Mouse (Mus musculus) left cerebral cortex, postnatal 36 days (tissue): Measurements from ENCODE around the gene Adgrl4. TPM values are rescaled to one million over a fixed set of nuclear protein-coding genes. Genes with fewer than 3 reads are reported as not detected.

Source experiments
- DNase-seq, 2 experiments: peaks; one replicate each; pipeline ENCODE4 v3.0.0; 2021 to 2022; ENCODE audit warnings: low spot score in 2 of 2, mixed read lengths in 1 of 2
- intact Hi-C: fragments of 180-260 bp; cut with DNase I; formaldehyde crosslinking; loops from one replicate; pipeline ENCODE4 v1.15.1; 2025
- total RNA-seq, 2 experiments: library from RNA; stranded (reverse); gene quantifications; 2 replicates each; pipeline ENCODE4 v1.2.3; 2021

Adgrl4 gene
- total RNA-seq, 2 experiments from 2014 or later: 22.0 to 29.0 TPM

GRCm38 (mm10) chr3:151465215-151465614 is 27.5 kb downstream of the Adgrl4 start:
- intact Hi-C loops: no loop called here
- DNase-seq: no peak

- intact Hi-C loops: no loop called here
- no peak for DNase-seq
These were observed 51.2 kb downstream of the Adgrl4 start for GRCm38 (mm10) chr3:151488853-151489252.

GRCm38 (mm10) chr3:151505606-151506005 is 67.9 kb downstream of the Adgrl4 start:
- DNase-seq: no peak
- intact Hi-C loops: no loop called here

- intact Hi-C loops: no loop called here
- no peak for DNase-seq
These were observed 73.5 kb downstream of the Adgrl4 start for GRCm38 (mm10) chr3:151511184-151511583.

GRCm38 (mm10) chr3:151547182-151547581 is 109.5 kb downstream of the Adgrl4 start:
- no peak for DNase-seq
- intact Hi-C loops: no loop called here

GRCm38 (mm10) chr3:151551002-151551401 is 113.3 kb downstream of the Adgrl4 start:
- DNase-seq: peak in 1 of 2 experiments; percentile 13
- intact Hi-C loops: no loop called here

- no peak for DNase-seq
These were observed 118.9 kb downstream of the Adgrl4 start for GRCm38 (mm10) chr3:151556635-151557034.

GRCm38 (mm10) chr3:151557125-151557524 is 119.4 kb downstream of the Adgrl4 start:
- DNase-seq: no peak
- intact Hi-C loops: no loop called here

More at GRCm38 (mm10) chr3:151556635-151557034, 118.9 kb downstream of the Adgrl4 start:
- intact Hi-C loops: no loop called here

- DNase-seq: no peak
- intact Hi-C loops: no loop called here
These were observed 119.9 kb downstream of the Adgrl4 start for GRCm38 (mm10) chr3:151557607-151558006.

- intact Hi-C loops: no loop called here
- no peak for DNase-seq
These were observed 120.7 kb downstream of the Adgrl4 start for GRCm38 (mm10) chr3:151558374-151558773.

- DNase-seq: peak in 1 of 2 experiments; percentile 10
- intact Hi-C loops: loop anchor here (10.0 kb wide), 2 partner anchors 561 to 1181 kb away; no protein-coding TSS in a partner anchor
These were observed 128.3 kb downstream of the Adgrl4 start for GRCm38 (mm10) chr3:151565664-151566621.

- intact Hi-C loops: loop anchor here (10.0 kb wide), 2 partner anchors 562 to 1182 kb away; no protein-coding TSS in a partner anchor
- no peak for DNase-seq
These were observed 128.9 kb downstream of the Adgrl4 start for GRCm38 (mm10) chr3:151566629-151567028.

GRCm38 (mm10) chr3:151567541-151567940 is 129.9 kb downstream of the Adgrl4 start:
- no peak for DNase-seq
- intact Hi-C loops: loop anchor here (10.0 kb wide), 2 partner anchors 563 to 1183 kb away; no protein-coding TSS in a partner anchor

- intact Hi-C loops: no loop called here
- DNase-seq: no peak
These were observed 134.4 kb downstream of the Adgrl4 start for GRCm38 (mm10) chr3:151572089-151572488.

GRCm38 (mm10) chr3:151575292-151575691 is 137.6 kb downstream of the Adgrl4 start:
- intact Hi-C loops: no loop called here
- DNase-seq: no peak

- no peak for DNase-seq
- intact Hi-C loops: no loop called here
These were observed 138.5 kb downstream of the Adgrl4 start for GRCm38 (mm10) chr3:151576155-151576554.

- intact Hi-C loops: no loop called here
- DNase-seq: no peak
These were observed 154.2 kb downstream of the Adgrl4 start for GRCm38 (mm10) chr3:151591904-151592303.
